Mouse (Mus musculus) kidney, postnatal 14 days (tissue): ENCODE measurements at regions not wholly inside any gene's neighbourhood (a gene's known extent, or its start where the extent isn't known, plus 50 kb on each side); places are given as distances from the start of the nearest gene placed in this dataset.

Source experiments
- DNase-seq: peaks from one replicate; pipeline ENCODE4 v3.0.0; 2022; ENCODE audit warnings: mixed read lengths

DNA sequence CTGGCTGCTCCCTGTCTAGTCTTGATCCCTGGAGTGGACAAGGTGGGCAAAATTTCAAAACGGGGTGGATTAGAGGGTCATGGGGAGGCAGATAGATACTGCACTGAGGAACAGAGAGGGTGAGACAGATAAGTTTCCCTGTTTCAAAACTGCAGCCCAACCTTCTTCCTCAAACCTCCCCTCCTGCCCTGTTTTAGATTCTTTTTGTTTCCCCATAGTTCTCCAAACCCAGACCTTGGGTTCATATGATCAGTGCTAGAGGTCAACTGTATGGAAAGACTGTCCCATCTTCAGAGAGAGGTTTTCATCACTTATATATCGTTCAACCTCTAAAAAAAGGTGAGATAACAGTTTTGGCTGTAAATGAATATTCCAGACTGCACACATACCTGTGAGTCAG, 152.1 kb upstream of the Spdye4c start:
- no peak for DNase-seq

GRCm38 (mm10) chr2:128444599-128445011, 146.4 kb upstream of the Spdye4c start:
- DNase-seq = no peak

DNA sequence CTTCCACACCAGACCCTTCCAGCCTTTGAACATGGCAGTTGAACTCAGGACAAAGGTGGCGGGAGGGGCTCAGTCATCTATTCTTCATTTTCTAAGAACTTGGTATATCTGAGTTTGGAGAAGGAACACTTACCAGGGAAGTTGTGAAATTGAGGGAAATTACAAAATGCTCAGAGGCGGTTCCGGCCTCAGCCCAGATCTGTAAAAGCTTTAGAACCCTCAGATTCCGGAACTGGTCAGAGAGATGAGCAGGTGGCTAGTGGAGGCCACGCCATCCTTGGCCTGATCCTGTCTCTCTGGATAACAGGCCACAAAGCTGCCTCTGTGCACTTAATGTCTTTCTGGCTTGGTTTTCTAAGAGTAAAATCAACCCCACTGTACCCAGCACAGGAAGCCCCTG, 145.6 kb upstream of the Spdye4c start:
- DNase-seq = no peak

DNA sequence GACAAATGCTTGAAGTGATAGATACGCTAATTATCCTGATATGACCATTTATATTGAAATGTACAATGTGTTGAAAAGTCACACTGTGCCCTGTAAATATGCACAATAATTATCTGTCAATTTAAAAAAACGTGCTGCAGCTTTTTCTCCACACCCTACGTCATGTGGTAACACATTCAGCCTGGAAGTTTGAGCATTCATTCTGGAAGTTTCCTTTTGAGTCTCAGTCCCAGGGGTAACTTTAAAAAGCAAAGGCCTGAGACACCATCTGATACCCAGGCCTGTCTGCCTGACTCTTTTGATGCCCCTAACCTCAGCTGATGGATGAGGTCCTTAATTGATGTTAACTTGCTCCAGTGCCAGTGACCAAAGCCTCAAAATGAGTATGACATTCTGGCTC, 141.7 kb upstream of the Spdye4c start:
- DNase-seq = no peak

DNA sequence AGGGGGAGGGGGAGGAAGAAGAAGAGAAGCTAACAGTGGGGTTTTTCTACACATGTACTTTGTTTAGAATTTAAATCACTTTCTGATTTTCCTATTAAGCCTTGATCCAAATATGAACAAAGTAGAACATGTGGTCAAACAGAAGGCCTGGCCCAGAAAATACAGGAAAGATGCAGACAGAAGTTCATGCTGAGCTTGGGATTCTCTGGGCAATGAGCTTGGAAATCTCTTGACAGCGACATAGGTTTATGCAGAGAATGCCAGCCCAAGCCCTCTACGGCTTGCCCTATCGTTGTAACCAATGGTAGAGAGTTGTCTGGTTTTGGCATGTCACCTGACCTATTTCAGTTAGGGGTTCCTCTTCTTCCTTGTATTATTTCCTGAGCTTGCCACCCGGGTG, 141.0 kb upstream of the Spdye4c start:
- no peak for DNase-seq

GRCm38 (mm10) chr2:128451554-128452239, 139.3 kb upstream of the Spdye4c start:
- no peak for DNase-seq

DNA sequence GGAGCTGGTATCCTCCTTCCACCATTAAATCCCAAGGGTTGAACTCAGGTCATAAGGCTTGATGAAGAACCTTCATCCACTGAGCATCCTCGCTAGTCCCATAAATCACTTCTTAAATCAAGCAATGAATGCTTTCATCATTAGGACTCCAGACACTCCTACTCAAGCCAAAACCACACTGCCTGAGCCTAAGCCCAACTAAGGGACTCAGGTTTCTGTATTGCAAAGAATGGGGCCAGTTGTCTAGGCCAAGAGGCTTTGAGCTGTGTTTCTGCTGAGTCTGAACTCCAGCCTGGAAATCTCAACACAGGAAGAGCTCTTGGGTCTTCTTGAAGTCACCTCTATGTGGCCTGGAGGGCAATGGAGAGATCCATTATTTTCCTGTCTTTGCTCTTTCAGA, 138.4 kb upstream of the Spdye4c start:
- no peak for DNase-seq

DNA sequence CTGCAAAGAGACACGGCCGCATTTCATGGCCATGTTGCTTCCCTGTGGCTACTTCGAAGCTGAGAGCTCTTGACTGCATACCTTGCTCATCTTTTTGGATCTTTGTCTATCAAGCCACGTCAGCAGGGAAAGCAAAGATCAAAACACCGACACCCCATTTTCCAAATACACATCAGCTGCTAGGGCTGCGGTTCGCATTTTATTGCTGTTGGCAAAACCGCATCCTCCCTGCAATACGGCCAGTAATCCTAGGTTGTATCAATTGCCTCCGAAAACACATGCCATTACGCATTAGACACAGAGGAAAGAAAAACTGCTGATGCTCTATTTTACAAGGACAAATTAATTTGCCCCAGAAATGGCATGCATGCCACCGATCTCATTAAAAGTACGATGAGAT, 136.5 kb upstream of the Spdye4c start:
- no peak for DNase-seq

DNA sequence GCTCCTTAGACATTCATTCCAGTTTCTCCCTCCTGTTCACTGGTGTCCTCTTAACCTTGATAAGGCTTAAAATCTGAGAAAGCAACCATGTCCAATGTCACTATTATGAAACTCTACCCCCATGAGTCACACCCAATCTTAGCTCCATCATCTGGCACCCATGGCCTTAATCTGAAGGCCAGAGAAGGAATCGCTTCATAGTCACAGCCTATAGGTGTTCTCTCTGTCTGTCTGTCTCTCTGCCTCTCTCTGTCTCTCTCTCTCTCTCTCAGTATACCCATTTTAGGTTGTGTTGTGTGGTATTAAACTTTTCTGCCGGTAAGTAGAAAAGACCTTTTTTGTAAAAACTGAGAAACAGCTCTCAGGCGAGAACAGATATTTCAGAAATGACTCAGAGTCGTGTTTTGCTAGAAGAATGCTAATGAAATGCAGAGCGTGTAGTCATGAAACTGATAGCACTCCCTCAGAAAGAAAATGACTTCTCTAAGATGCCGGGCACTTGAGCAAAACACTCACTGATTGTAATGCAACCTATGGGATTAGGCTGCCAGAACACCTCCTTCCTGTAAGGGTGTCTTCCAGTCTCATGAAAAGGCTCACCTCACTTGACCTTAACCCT, 133.3 kb upstream of the Spdye4c start:
- no peak for DNase-seq

- no peak for DNase-seq
Observed at GRCm38 (mm10) chr2:128465214-128465984, 125.6 kb upstream of the Spdye4c start.

DNA sequence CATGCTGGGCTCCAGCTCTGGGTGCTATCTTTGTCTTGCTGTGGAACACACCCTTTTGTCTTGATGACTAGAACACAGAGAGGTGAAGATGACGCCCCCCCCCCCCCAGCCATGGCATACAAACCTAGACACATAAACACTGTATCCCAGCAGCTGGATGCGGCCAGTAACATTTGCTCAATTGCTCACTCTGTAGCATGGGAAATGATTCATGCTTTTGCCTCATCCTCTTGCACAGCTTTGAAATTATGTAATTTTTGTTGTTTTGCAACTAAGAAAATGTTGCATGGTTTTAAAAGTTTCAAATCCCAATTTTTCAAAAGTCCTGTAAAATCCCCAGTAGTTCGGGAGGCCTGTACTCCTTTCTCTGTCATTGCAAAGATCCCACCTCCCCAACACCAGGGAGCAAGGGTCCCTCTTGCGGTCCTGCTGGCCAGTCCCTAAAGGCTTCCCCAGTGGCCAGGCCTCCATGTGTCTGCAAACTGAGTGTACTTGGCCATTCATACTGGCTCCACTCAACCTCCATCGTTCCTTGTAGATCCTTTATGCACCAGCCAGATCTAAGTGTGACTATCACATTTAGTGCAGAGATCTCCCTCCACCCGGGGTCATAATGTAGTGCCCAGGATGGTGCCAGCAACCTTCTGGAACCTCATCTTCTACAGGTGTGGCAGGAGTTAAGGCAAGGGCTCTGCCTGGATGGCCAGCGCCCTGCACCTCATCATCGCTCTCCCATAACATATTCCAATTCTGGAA, 123.3 kb upstream of the Spdye4c start:
- no peak for DNase-seq

- no peak for DNase-seq
Observed at GRCm38 (mm10) chr2:128468323-128468722, 122.7 kb upstream of the Spdye4c start.

DNA sequence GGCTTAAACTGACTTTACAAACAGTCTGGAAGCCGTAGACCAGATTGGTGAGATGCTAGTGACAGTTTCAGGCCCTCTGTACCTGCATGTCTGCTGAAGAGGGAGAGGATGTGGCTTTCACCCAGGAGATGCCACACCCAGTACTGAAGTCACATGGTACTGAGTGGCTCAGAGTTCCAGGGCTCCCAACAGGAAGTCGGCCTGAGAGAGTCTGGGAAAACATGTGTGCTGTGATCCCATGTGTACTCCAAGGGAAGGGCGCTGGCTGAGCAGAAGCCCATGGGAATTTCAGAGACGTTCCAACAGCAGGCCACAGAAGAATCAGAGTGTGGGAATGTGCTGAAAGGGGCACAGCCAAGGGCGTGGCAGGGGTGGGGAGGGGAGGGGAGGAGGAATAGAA, 120.7 kb upstream of the Spdye4c start:
- no peak for DNase-seq

GRCm38 (mm10) chr2:128473241-128473954, 117.6 kb upstream of the Spdye4c start:
- no peak for DNase-seq

DNA sequence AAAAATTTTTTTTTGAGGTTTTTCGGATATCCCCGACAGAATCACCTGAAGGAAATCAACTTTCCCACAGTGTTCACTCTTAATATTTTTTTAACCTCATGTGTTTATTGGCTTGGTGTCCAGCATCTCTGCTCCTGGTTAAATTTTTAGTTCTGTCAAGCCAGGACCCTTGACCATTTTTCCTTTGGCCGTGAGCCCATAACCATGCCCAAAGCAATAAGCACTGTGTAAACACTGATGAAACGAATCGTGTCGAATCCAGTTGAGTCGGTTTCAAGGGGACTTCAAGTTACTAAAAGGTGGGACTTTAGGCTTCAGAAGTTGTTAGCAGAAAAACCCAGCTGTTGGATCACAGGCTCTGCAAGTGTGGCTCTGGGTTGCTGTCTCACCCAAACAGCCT, 117.0 kb upstream of the Spdye4c start:
- no peak for DNase-seq

DNA sequence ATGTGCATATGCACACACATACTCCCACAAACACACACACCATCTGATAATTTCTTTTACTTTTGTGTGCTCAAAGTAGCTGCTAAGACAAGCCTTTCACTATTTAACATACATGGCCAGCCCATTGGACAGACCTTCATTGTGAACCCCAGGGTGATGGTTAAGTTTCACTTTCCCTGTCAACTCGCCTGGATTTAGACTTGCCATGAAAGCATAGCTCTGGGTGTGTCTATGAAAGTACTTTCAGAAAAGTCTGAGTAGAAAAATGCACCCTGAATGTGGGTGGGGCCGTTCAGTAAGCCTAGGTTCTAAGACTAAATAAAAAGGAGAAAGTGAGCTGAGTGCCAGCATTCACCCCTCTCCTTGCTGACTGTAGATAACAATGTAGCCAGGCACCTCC, 113.8 kb upstream of the Spdye4c start:
- no peak for DNase-seq

DNA sequence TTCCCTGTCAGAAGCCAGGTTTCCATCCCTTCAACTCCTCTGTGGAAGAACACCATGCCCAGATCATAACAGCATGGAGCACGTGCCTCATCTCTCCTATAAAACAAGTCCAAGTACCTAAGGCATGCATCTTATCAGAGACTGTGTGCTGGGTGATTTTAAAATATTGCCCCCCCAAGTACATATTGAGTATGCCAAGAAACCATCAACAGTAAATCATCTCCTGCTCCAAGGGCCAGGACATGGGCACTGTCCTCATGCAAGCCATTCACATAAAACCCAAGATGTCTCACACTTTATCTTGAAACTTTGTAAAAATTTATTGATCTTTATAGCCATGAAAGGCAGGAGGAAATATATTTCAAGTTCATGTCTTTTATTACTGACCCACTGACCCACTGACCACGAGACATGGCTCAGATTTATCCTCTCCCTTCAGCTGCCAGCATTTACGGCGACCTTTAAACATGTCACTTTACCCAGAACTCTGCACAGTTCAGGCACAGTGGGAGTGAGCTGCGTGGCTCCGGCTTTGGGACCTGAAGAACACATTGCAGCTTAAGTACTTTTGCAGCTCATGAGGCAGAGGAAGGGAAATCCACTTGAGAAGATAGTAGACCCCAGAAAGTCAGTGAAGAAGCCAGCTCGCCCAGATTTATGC, 99.7 kb upstream of the Spdye4c start:
- DNase-seq = peak; percentile 6

- no peak for DNase-seq
Observed at GRCm38 (mm10) chr2:128493871-128494270, 97.1 kb upstream of the Spdye4c start.

GRCm38 (mm10) chr2:128497891-128498290, 93.1 kb upstream of the Spdye4c start:
- DNase-seq = no peak

- DNase-seq = no peak
Observed at GRCm38 (mm10) chr2:128498611-128499010, 92.4 kb upstream of the Spdye4c start.

DNA sequence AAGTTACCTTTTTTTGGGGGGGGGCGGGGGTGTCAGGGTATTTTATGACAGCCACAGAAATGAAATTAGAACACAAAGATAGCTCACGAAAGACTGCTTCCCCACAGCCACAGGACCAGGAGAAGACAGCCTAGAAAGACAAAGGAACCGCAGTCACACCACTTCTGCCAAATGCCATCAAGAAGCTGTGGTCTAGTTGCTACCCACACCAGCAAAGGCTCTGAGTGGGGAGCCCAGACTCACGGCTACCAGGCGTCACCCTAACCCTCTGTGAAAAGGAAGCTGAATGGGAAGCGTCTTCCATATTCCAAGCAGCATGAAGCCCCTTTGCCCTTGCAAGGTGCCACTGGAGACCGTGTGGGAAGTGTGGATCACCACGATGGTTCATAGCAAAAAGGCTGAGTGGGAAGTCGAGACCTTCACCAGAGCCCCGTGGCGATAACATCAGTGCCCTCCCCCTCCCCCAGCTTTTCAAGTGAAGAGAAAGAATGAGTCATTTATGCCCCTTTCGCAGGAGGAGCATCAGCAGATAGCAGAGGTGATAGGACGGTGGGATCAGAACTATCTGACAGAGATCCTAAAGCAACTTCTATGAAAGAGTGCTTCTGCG, 91.3 kb upstream of the Spdye4c start:
- DNase-seq = no peak

- DNase-seq = no peak
Observed at GRCm38 (mm10) chr2:128502676-128503075, 88.3 kb upstream of the Spdye4c start.
